Mouse (Mus musculus) left cerebral cortex, adult 9 months (tissue): ENCODE results near the gene Rorb.

Source experiments
- DNase-seq, 2 experiments: peaks; one replicate each; pipeline ENCODE4 v3.0.0; 2022; ENCODE audit warnings: low spot score in 2 of 2

The Rorb gene

DNA sequence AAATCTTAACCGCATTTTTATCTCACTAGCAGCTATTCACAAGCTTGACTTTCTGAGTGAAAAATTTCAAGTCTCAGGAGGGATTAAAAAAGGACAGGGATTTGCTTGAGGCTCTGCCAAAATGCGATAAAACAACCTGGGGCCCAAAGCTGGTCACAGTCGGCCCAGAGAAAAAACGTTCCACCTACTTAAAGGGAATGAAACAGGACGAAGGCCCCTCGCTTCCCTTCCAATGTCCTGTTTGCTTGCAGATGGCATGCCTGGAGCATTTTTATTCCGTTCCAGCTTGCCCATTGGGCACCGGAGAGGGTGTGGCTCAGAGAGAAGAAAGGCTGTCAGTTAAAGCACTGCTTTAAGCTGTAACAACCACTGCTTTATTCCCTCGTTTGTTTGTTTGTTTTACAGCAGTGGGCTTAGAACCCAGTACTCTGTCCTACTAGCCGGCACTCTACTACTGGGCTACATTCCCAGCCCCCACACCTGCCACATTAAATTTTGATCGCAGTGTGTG lies 221.8 kb downstream of the Rorb start:
- peak in 1 of 2 experiments; percentile 49 for DNase-seq

DNA sequence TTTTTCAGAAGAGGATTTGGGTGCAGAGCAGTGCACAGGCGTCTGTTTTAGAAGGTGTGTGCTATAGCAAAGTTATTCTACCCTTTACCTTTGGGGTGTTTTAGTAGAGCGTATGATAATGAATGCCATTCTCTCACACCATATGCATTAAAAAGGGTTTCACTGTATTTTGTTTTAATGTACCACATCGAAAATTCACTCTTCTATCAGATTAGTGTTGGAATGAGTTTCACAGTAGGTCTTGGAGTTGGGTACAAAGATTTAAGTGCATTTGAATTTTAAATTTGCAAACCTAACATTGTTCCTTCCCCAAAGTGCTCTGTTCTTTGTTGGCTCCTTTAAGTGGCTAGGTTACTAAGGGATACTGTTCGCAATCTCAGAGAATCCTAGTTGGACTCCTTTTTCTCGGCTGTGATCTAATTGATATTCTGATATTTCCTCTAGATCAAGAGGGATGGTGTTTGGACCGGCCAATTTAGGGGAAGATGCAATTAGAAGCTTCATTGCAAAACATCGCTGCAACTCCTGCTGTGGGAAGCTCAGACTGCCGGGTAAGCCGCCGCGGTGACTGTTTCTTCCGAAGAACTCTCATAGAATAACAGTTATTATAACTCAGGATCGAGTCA lies 222.4 kb downstream of the Rorb start:
- DNase-seq = peak; percentile 51 to 55

DNA sequence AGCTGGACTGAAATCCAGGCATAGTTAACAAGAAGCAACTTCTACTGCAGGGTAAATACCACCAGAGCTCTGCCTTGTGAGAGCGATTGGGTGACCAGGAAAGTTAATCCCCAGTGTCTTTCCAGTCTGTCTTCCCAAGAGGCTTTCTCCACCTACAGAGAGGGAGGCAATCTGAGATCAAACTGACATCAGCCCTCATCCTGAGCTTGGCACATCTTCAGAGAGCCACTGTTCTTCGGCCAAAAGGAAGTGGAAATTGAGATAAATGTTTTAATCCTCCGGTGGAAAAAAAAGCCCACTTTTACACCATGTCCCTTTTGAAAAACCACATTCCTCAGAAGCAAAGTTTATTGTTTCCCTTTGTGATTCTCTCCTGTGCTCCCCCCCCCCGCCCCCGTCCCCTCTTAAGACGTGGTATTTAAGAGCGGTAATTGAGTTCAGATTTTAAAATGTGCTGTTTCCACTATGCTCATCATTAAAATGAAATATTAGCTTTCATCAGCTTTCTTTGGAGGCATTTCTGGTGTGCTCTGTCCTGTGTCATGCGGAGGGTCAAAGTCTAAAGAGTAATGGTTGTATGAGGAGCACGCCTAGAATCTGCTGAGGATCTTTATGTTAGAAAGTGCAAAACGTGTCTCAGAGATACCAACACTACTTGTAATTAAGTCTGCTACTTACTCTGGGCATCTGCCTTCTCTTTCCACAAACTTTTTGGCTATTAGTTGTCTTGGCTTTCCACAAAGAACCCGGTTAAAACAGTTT lies 223.2 kb downstream of the Rorb start:
- no peak for DNase-seq

DNA sequence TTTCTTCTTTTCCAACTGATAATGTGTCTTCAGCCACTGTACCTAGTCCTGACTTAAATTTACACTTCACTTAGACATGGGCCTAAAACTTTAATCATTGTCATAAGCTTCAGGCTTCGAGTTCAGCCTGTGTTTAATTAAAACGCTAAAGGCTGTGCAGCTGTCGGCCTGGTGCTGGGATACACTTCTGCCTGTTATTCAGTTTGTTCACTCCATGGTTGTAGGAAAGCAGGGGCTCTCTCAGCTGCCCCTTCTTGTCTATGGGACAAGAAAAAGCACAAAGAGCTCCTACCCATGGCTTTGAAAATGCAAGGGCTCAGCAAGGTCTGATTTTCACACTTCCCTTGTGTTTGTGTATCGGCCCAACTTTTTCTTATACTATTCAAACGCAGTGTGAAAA lies 229.8 kb downstream of the Rorb start:
- no peak for DNase-seq
